Mouse (Mus musculus) forebrain, embryonic 11.5 days (tissue): ENCODE data around the gene Kdm6a. TPM values are rescaled to one million over a fixed set of nuclear protein-coding genes. Genes with fewer than 3 reads are reported as not detected.

Experiments
- ATAC-seq: fragments of 200-750 bp; cut with Nextera tagmentation; replicated peaks from 2 replicates; pipeline ENCODE4 v1.8.0; 2017; ENCODE audit warnings: moderate TSS enrichment; ENCODE audit not compliant: low FRiP score
- DNase-seq: peaks from one replicate; pipeline ENCODE4 v3.0.0-alpha.2; 2017; ENCODE audit warnings: low spot score
- H3K27ac ChIP-seq: fragments of 300-500 bp; sonication (generic); 2 replicates; pipeline ENCODE4 v1.5.1; 2014; ENCODE audit warnings: low read depth, low read length
- H3K27me3 ChIP-seq: fragments of 300-500 bp; sonication (generic); 2 replicates; pipeline ENCODE4 v1.6.1; 2014; ENCODE audit warnings: mild to moderate bottlenecking, low read length, mixed read lengths; ENCODE audit not compliant: control insufficient read depth, insufficient read depth
- H3K36me3 ChIP-seq: fragments of 300-500 bp; sonication (generic); 2 replicates; pipeline ENCODE4 v1.6.1; 2014; ENCODE audit warnings: mild to moderate bottlenecking, low read length, moderate library complexity, mixed read lengths; ENCODE audit not compliant: control insufficient read depth, insufficient read depth
- H3K4me1 ChIP-seq: fragments of 300-500 bp; sonication (generic); replicated peaks from 2 replicates; pipeline ENCODE4 v1.6.1; 2014; ENCODE audit warnings: low read length, mixed read lengths; ENCODE audit not compliant: control insufficient read depth, insufficient read depth
- H3K4me2 ChIP-seq: fragments of 300-500 bp; sonication (generic); 2 replicates; pipeline ENCODE4 v1.6.1; 2014; ENCODE audit warnings: low read depth, mild to moderate bottlenecking, low read length, moderate library complexity, mixed read lengths; ENCODE audit not compliant: severe bottlenecking
- H3K4me3 ChIP-seq: fragments of 300-500 bp; sonication (generic); 2 replicates; pipeline ENCODE4 v1.5.1; 2014; ENCODE audit warnings: low read depth, low read length
- H3K9ac ChIP-seq: fragments of 300-500 bp; sonication (generic); 2 replicates; pipeline ENCODE4 v1.6.1; 2014; ENCODE audit warnings: low read length
- H3K9me3 ChIP-seq: fragments of 300-500 bp; sonication (generic); 2 replicates; pipeline ENCODE4 v1.6.1; 2016; ENCODE audit warnings: low read length, mixed read lengths; ENCODE audit not compliant: control insufficient read depth
- WGBS: fragments of 180-500 bp; shearing (Covaris S2); extraction: QIAGEN DNeasy Blood & Tissue Kit; methylation state at CpG from one replicate; pipeline ENCODE4 v1.1.7; 2014; 5-methylcytosine and 5-hydroxymethylcytosine counted together
- polyA plus RNA-seq: library from polyadenylated mRNA; unstranded; fragments of >200 nt; fragmentation: Nextera tagmentation; extraction: Ambion mirVana; gene quantifications from 2 replicates; pipeline ENCODE4 v1.2.1, GENCODE M21; 2014

The Kdm6a gene
- polyA plus RNA-seq, 1 experiment from 2014 or later = 33.6 TPM

- Histone ChIP-seq H3K27me3 (no peaks in the 10 kb centered on the region), H3K9me3 (no peaks in the 10 kb centered on the region), H3K4me2 (no peak overlapping the region), H3K4me1 (no peaks in the 10 kb centered on the region), H3K9ac (no peak overlapping the region), H3K27ac (no peak overlapping the region), H3K4me3 (no peak overlapping the region), H3K36me3 (no peaks in the 10 kb centered on the region)
- 92% methylated on average over 3 of the region's 3 CpGs for WGBS
- DNase-seq (no peak), ATAC-seq (no peak)
Observed at GRCm38 (mm10) chrX:18166961-18167360, 4.6 kb downstream of the Kdm6a start.

GRCm38 (mm10) chrX:18168940-18169339 lies 6.6 kb downstream of the Kdm6a start:
- Histone ChIP-seq H3K4me1 (no peaks in the 10 kb centered on the region), H3K4me3 (no peak overlapping the region), H3K27me3 (no peaks in the 10 kb centered on the region), H3K27ac (no peak overlapping the region), H3K9me3 (no peaks in the 10 kb centered on the region), H3K4me2 (no peak overlapping the region), H3K9ac (no peak overlapping the region), H3K36me3 (no peaks in the 10 kb centered on the region)
- ATAC-seq = no peak
- no peak for DNase-seq
- WGBS = 93% methylated on average over 1 of the region's 1 CpGs

DNA sequence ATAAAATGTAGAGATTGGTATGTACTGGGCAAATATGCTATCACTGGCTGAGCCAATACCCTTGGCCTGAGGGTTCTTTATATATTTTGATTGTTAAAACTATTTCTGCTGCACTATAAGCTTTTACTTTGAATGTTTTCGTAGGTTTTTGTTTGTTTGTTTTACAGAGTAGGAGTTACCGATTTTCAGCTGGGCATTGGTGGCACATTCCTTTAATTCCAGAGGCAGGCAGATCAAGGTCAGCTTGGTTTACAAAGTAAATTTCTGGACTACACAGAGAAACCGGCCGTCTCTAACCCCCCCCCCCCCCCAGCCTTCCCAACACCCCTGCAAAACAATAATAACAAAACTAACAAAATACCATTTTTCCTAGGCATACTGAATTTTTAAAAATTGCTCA lies 12.5 kb downstream of the Kdm6a start:
- no peak overlapping the region for H3K4me3 ChIP-seq
- no peak for DNase-seq
- H3K27me3 ChIP-seq = no peaks in the 10 kb centered on the region
- H3K9ac ChIP-seq = no peak overlapping the region
- no peaks in the 10 kb centered on the region for H3K9me3 ChIP-seq
- H3K4me1 ChIP-seq = no peaks in the 10 kb centered on the region
- no peak overlapping the region for H3K27ac ChIP-seq
- no peak for ATAC-seq
- H3K36me3 ChIP-seq = no peaks in the 10 kb centered on the region
- 65% methylated on average over 4 of the region's 4 CpGs for WGBS
- H3K4me2 ChIP-seq = no peak overlapping the region

DNA sequence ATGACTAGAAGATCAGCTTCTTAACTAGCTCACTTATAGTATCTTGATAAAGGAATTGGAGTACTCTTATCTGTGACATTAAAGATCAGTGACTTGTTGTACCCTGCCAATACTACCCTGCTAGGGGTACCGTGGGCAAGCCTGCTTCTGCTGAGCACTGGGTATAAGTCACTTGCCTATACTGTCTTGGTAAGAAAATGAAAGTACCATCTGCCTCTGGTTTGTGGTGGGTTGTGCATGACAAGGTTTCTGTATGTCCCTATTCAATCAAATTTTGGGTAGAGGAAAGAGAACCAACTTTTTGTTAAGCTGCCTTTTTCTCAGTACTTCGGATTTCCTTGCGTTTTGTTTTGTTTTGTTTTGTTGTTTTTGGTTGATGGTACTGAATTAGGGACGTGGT lies 15.4 kb downstream of the Kdm6a start:
- H3K4me3 ChIP-seq = no peak overlapping the region
- H3K4me1 ChIP-seq = no peaks in the 10 kb centered on the region
- H3K27ac ChIP-seq = no peak overlapping the region
- H3K27me3 ChIP-seq = no peaks in the 10 kb centered on the region
- no peak overlapping the region for H3K4me2 ChIP-seq
- WGBS = 93% methylated on average over 4 of the region's 4 CpGs
- ATAC-seq (no peak), DNase-seq (no peak)
- no peak overlapping the region for H3K9ac ChIP-seq
- no peaks in the 10 kb centered on the region for H3K36me3 ChIP-seq
- H3K9me3 ChIP-seq = no peaks in the 10 kb centered on the region

- DNase-seq = no peak
- 71% methylated on average over 1 of the region's 1 CpGs for WGBS
- no peak overlapping the region for H3K4me3 ChIP-seq
- no peak overlapping the region for H3K4me2 ChIP-seq
- no peak overlapping the region for H3K9ac ChIP-seq
- no peaks in the 10 kb centered on the region for H3K9me3 ChIP-seq
- H3K27ac ChIP-seq = no peak overlapping the region
- H3K27me3 ChIP-seq = no peaks in the 10 kb centered on the region
- H3K4me1 ChIP-seq = no peaks in the 10 kb centered on the region
- ATAC-seq = no peak
- no peaks in the 10 kb centered on the region for H3K36me3 ChIP-seq
Observed at GRCm38 (mm10) chrX:18179492-18179891, 17.1 kb downstream of the Kdm6a start.

- no peaks in the 10 kb centered on the region for H3K36me3 ChIP-seq
- no peak overlapping the region for H3K4me2 ChIP-seq
- H3K9me3 ChIP-seq = no peaks in the 10 kb centered on the region
- no peak overlapping the region for H3K27ac ChIP-seq
- H3K4me1 ChIP-seq = no peaks in the 10 kb centered on the region
- ATAC-seq (no peak), DNase-seq (no peak)
- no peak overlapping the region for H3K4me3 ChIP-seq
- no peaks in the 10 kb centered on the region for H3K27me3 ChIP-seq
- no peak overlapping the region for H3K9ac ChIP-seq
Observed at GRCm38 (mm10) chrX:18187203-18187602, 24.8 kb downstream of the Kdm6a start.

DNA sequence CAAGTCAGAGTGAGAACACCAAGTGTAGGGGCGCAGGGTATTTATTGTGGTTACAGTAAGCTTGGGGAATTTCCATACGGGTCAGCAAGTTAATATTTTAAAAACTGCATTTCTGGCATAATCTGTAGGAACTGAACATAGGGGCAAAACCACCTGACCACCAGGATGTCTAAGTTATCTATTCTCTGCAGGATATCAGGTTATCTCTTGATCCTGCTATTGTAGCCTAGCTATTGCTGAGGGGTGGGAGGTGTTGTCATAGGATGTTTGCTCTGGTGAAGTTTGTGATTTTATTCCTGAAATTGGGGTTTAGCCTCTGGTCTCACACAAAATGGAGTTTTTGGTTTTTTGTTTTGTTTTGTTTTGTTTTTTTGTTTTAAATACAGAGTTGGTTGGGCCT lies 25.9 kb downstream of the Kdm6a start:
- ATAC-seq (no peak), DNase-seq (no peak)
- Histone ChIP-seq H3K36me3 (no peaks in the 10 kb centered on the region), H3K4me2 (no peak overlapping the region), H3K4me1 (no peaks in the 10 kb centered on the region), H3K9ac (no peak overlapping the region), H3K27me3 (no peaks in the 10 kb centered on the region), H3K4me3 (no peak overlapping the region), H3K27ac (no peak overlapping the region), H3K9me3 (no peaks in the 10 kb centered on the region)
- WGBS = 98% methylated on average over 2 of the region's 2 CpGs

DNA sequence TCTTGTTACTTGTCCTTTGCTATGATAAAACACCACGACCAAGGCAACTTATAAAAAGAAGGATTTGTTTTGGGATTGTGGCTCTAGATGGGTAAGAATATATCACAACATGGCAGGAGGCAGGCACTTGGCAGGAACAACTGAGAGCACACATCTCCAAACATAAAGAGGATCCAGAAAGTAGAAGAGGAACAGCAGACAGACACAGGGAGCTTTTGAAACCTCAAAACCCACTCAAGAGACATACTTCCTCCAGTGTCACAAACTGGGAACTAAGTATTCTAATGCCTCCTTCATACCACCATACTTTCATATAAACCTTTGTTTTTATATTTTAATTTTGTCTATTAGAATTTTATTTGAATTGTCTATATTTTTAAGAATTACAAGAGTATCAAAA lies 77.2 kb downstream of the Kdm6a start:
- 74% methylated on average over 1 of the region's 1 CpGs for WGBS
- Histone ChIP-seq H3K9ac (no peak overlapping the region), H3K9me3 (no peaks in the 10 kb centered on the region), H3K27ac (no peak overlapping the region), H3K4me3 (no peak overlapping the region), H3K4me2 (no peak overlapping the region), H3K36me3 (no peaks in the 10 kb centered on the region), H3K4me1 (no peaks in the 10 kb centered on the region), H3K27me3 (no peaks in the 10 kb centered on the region)
- DNase-seq (no peak), ATAC-seq (no peak)

- Histone ChIP-seq H3K9me3 (no peaks in the 10 kb centered on the region), H3K27me3 (no peaks in the 10 kb centered on the region), H3K36me3 (no peaks in the 10 kb centered on the region), H3K27ac (no peak overlapping the region), H3K9ac (no peak overlapping the region), H3K4me2 (no peak overlapping the region), H3K4me1 (no peaks in the 10 kb centered on the region), H3K4me3 (no peak overlapping the region)
- DNase-seq (no peak), ATAC-seq (no peak)
- WGBS = 91% methylated on average over 4 of the region's 4 CpGs
Observed at GRCm38 (mm10) chrX:18250621-18251020, 88.2 kb downstream of the Kdm6a start.
